Mouse (Mus musculus) CD8-positive naive resting alpha-beta T cell, adult 57 days (primary cell): ENCODE results near the gene Ms4a4b. TPM values are rescaled to one million over a fixed set of nuclear protein-coding genes. Genes with fewer than 3 reads are reported as not detected.

Experiments
- total RNA-seq: library from RNA; stranded (reverse); gene quantifications from one replicate; pipeline ENCODE4 v1.2.4, GENCODE M21; 2023

The Ms4a4b gene
- total RNA-seq: 937 TPM

DNA sequence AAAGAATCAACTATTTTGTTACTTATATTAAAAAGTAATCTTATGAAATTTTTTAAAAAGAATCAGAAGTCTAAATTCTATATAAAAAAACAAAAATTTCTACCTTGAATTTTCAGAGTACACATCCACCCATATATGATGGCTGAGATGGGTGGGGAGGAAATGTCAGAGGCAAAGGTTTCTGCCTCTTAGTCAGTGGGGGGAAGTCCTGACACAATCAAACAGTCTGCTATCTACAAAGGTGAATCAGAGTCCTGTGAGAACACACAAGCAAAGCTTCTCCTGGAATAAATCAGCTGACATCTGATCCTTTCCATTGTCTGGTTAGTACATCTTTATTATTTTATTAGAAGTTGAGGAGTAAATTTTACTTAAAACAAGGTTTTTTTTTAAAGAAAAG, at the start of gene Ms4a4b:
TSS of gene Ms4a4b (plus strand) at position 216 of the 400 bp plus-strand sequence.

DNA sequence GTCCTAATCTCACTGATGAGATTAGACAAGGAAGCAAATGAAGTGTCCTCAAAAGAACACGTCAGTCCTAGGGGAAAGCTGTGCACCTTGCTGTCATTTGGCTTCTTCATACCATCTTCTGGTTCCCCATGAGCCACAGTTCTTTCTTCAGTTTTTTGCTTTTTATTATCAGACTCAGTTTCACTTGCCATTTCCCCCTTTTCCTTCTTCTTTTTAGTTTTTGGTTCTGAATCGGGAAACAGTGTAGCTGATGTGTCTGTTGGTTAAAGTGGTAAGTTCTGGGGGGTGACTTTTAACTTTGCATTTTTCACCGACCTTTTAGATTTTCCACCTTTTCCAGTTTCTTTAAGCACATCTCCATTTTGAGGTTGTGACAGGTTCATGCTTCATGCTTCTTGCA, 38.8 kb upstream of the Ms4a4b start, which contains the start of gene Ms4a4c:
TSS of gene Ms4a4c (plus strand) at position 244 of the 400 bp plus-strand sequence.

DNA sequence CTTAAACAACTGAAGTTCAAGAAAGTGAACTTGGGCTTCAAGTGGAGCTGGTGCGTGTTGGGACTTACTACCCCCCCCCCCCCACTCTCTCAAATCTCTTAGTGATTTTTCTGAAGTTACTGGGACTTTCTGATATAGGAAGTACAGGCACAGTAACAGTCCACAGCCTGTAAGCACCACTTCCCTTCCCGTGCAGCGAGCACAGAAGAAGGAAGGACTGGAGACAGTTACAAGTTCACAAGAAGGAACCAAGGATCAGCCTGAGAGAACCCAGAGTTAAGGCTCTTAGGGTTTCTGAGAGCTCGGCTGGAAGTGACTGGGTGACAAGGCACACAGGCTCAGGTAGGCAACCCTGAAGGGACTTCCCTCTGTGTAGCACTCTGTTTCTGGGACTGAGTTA, 25.9 kb downstream of the Ms4a4b start, which contains the start of gene Ms4a6c:
TSS of gene Ms4a6c (plus strand) at position 152 of the 400 bp plus-strand sequence.

GRCm38 (mm10) chr19:11485746-11486145, 42.4 kb downstream of the Ms4a4b start, which contains the start of gene Gm8369:
Gene Gm8369 (plus strand): TSS chr19:11485938.

DNA sequence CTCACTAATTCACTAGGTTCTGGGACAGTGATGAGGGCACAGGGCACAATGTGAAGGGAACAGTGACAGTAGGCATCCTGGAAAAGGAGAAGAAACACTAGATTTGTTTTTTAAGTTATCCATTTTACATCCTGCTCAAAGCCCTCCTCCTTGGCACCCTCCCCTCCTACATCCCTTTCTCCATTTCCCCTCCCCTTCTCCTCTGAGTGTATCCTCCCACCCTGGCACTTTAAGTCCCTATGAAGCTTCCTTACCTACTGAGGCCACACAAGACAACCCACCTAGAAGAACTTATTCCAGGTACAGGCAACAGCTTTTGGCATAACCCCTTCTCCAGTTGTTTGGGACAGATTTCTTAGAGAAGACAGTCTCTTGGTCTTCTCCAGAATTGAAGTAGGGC, 72.9 kb downstream of the Ms4a4b start, which contains the start of gene Ms4a6b:
TSS of gene Ms4a6b (plus strand) at position 267 of the 400 bp plus-strand sequence.

Other genes starting within 250 kb of the Ms4a4b start
- not detected for gene Ms4a13, start 246.8 kb upstream of the Ms4a4b start, total RNA-seq
- not detected for gene Ms4a12, start 211.1 kb upstream of the Ms4a4b start, total RNA-seq
- gene Ms4a1, start 177.3 kb upstream of the Ms4a4b start, total RNA-seq: 44.6 TPM
- gene Ms4a5, start 159.7 kb upstream of the Ms4a4b start, total RNA-seq: not detected
- not detected for gene Ms4a14, start 129.1 kb upstream of the Ms4a4b start, total RNA-seq
- 0.61 TPM for gene Ms4a7, start 107.4 kb upstream of the Ms4a4b start, total RNA-seq
- 1.5 TPM for gene Ms4a4a, start 68.0 kb upstream of the Ms4a4b start, total RNA-seq
- gene Ms4a4c, start 38.8 kb upstream of the Ms4a4b start, total RNA-seq: 53.2 TPM
- gene Ms4a6c, start 25.8 kb downstream of the Ms4a4b start, total RNA-seq: 33.8 TPM
- gene Gm8369, start 42.4 kb downstream of the Ms4a4b start, total RNA-seq: 328 TPM
- gene Ms4a6b, start 73.0 kb downstream of the Ms4a4b start, total RNA-seq: 604 TPM
- gene Ms4a4d, start 93.2 kb downstream of the Ms4a4b start, total RNA-seq: not detected
- 8.6 TPM for gene Ms4a6d, start 161.3 kb downstream of the Ms4a4b start, total RNA-seq
- gene Ms4a2, start 180.2 kb downstream of the Ms4a4b start, total RNA-seq: not detected
- gene Ms4a3, start 197.3 kb downstream of the Ms4a4b start, total RNA-seq: not detected
- not detected for gene Oosp2, start 217.0 kb downstream of the Ms4a4b start, total RNA-seq
- gene Oosp1, start 247.6 kb downstream of the Ms4a4b start, total RNA-seq: not detected